Mouse (Mus musculus): Measurements from ENCODE around the gene Lrp6. TPM values are rescaled to one million over a fixed set of nuclear protein-coding genes. Genes with fewer than 3 reads are reported as not detected.
A peak's percentile ranks its signal among the peaks of the same experiment; 100 is the strongest.

Gene Lrp6
- polyA plus RNA-seq, 1 experiment: 5.0 TPM

- H3K9me3 ChIP-seq: no peaks in the 10 kb centered on the region
- TF ChIP-seq FLI1 (IDR thresholded peaks at IDR 0.05; ENCODE audit: low read length): no peak
- TF ChIP-seq GATA1 (IDR thresholded peaks at IDR 0.05; ENCODE audit: borderline replicate concordance, low read length): no peak
- peaks cover 33% of the 10 kb centered on the region for H3K4me1 ChIP-seq
- H3K4me3 ChIP-seq (replicated peaks): no peak overlapping the region
- H3K36me3 ChIP-seq (replicated peaks; ENCODE audit: low read length): peaks cover 27% of the 10 kb centered on the region
- no peaks in the 10 kb centered on the region for H3K27me3 ChIP-seq (replicated peaks)
Observed at GRCm38 (mm10) chr6:134539459-134539858, 27.3 kb downstream of the Lrp6 start.

- Histone ChIP-seq H3K4me1 (peaks cover 28% of the 10 kb centered on the region), H3K4me3 (replicated peaks) (peak overlapping the region; percentile 62), H3K27me3 (replicated peaks) (no peaks in the 10 kb centered on the region), H3K36me3 (replicated peaks; ENCODE audit: low read length) (peaks cover 27% of the 10 kb centered on the region), H3K9me3 (no peaks in the 10 kb centered on the region)
- no peak for TF ChIP-seq FLI1 (IDR thresholded peaks at IDR 0.05; ENCODE audit: low read length)
- TF ChIP-seq GATA1 (IDR thresholded peaks at IDR 0.05; ENCODE audit: borderline replicate concordance, low read length): no peak
Observed at GRCm38 (mm10) chr6:134538805-134539204, 28.0 kb downstream of the Lrp6 start.

GRCm38 (mm10) chr6:134537461-134538117, 29.2 kb downstream of the Lrp6 start:
- no peaks in the 10 kb centered on the region for H3K9me3 ChIP-seq
- no peak for TF ChIP-seq GATA1 (IDR thresholded peaks at IDR 0.05; ENCODE audit: borderline replicate concordance, low read length)
- no peak for TF ChIP-seq FLI1 (IDR thresholded peaks at IDR 0.05; ENCODE audit: low read length)
- no peaks in the 10 kb centered on the region for H3K27me3 ChIP-seq (replicated peaks)
- H3K36me3 ChIP-seq (replicated peaks; ENCODE audit: low read length): peaks cover 30% of the 10 kb centered on the region
- no peak overlapping the region for H3K4me3 ChIP-seq (replicated peaks)
- peaks cover 22% of the 10 kb centered on the region for H3K4me1 ChIP-seq

GRCm38 (mm10) chr6:134535169-134535568, 31.6 kb downstream of the Lrp6 start:
- no peak overlapping the region for H3K4me3 ChIP-seq (replicated peaks)
- H3K9me3 ChIP-seq: no peaks in the 10 kb centered on the region
- H3K4me1 ChIP-seq: peaks cover 28% of the 10 kb centered on the region
- no peaks in the 10 kb centered on the region for H3K27me3 ChIP-seq (replicated peaks)
- peaks cover 22% of the 10 kb centered on the region for H3K36me3 ChIP-seq (replicated peaks; ENCODE audit: low read length)
- TF ChIP-seq FLI1 (IDR thresholded peaks at IDR 0.05; ENCODE audit: low read length) (no peak), GATA1 (IDR thresholded peaks at IDR 0.05; ENCODE audit: borderline replicate concordance, low read length) (no peak)

GRCm38 (mm10) chr6:134533021-134533420, 33.7 kb downstream of the Lrp6 start:
- Histone ChIP-seq H3K4me1 (peaks cover 24% of the 10 kb centered on the region; the same call in 1 of the 2 replicates), H3K27me3 (replicated peaks) (no peaks in the 10 kb centered on the region), H3K36me3 (replicated peaks; ENCODE audit: low read length) (peaks cover 21% of the 10 kb centered on the region), H3K9me3 (no peaks in the 10 kb centered on the region), H3K4me3 (replicated peaks) (no peak overlapping the region)
- TF ChIP-seq GATA1 (IDR thresholded peaks at IDR 0.05; ENCODE audit: borderline replicate concordance, low read length) (no peak), FLI1 (IDR thresholded peaks at IDR 0.05; ENCODE audit: low read length) (no peak)

GRCm38 (mm10) chr6:134531950-134532349, 34.8 kb downstream of the Lrp6 start:
- Histone ChIP-seq H3K4me1 (peaks cover 31% of the 10 kb centered on the region), H3K9me3 (no peaks in the 10 kb centered on the region), H3K27me3 (replicated peaks) (no peaks in the 10 kb centered on the region), H3K36me3 (replicated peaks; ENCODE audit: low read length) (peaks cover 19% of the 10 kb centered on the region), H3K4me3 (replicated peaks) (no peak overlapping the region)
- TF ChIP-seq FLI1 (IDR thresholded peaks at IDR 0.05; ENCODE audit: low read length) (no peak), GATA1 (IDR thresholded peaks at IDR 0.05; ENCODE audit: borderline replicate concordance, low read length) (no peak)

- peaks cover 14% of the 10 kb centered on the region for H3K36me3 ChIP-seq (replicated peaks; ENCODE audit: low read length)
- no peaks in the 10 kb centered on the region for H3K27me3 ChIP-seq (replicated peaks)
- no peak overlapping the region for H3K4me3 ChIP-seq (replicated peaks)
- TF ChIP-seq FLI1 (IDR thresholded peaks at IDR 0.05; ENCODE audit: low read length) (no peak), GATA1 (IDR thresholded peaks at IDR 0.05; ENCODE audit: borderline replicate concordance, low read length) (no peak)
- H3K9me3 ChIP-seq: no peaks in the 10 kb centered on the region
- H3K4me1 ChIP-seq: peaks cover 47% of the 10 kb centered on the region
Observed at GRCm38 (mm10) chr6:134529340-134529739, 37.4 kb downstream of the Lrp6 start.

- Histone ChIP-seq H3K9me3 (no peaks in the 10 kb centered on the region), H3K27me3 (replicated peaks) (no peaks in the 10 kb centered on the region), H3K36me3 (replicated peaks; ENCODE audit: low read length) (peaks cover 14% of the 10 kb centered on the region), H3K4me1 (peaks cover 47% of the 10 kb centered on the region), H3K4me3 (replicated peaks) (no peak overlapping the region)
- TF ChIP-seq FLI1 (IDR thresholded peaks at IDR 0.05; ENCODE audit: low read length) (no peak), GATA1 (IDR thresholded peaks at IDR 0.05; ENCODE audit: borderline replicate concordance, low read length) (no peak)
Observed at GRCm38 (mm10) chr6:134528396-134528795, 38.4 kb downstream of the Lrp6 start.

GRCm38 (mm10) chr6:134527596-134528128, 39.1 kb downstream of the Lrp6 start:
- Histone ChIP-seq H3K36me3 (replicated peaks; ENCODE audit: low read length) (peaks cover 11% of the 10 kb centered on the region), H3K27me3 (replicated peaks) (no peaks in the 10 kb centered on the region), H3K9me3 (no peaks in the 10 kb centered on the region), H3K4me1 (peaks cover 44% of the 10 kb centered on the region), H3K4me3 (replicated peaks) (no peak overlapping the region)
- TF ChIP-seq FLI1 (IDR thresholded peaks at IDR 0.05; ENCODE audit: low read length) (no peak), GATA1 (IDR thresholded peaks at IDR 0.05; ENCODE audit: borderline replicate concordance, low read length) (no peak)

- H3K36me3 ChIP-seq (replicated peaks; ENCODE audit: low read length): peaks cover 11% of the 10 kb centered on the region
- TF ChIP-seq FLI1 (IDR thresholded peaks at IDR 0.05; ENCODE audit: low read length) (no peak), GATA1 (IDR thresholded peaks at IDR 0.05; ENCODE audit: borderline replicate concordance, low read length) (no peak)
- H3K4me3 ChIP-seq (replicated peaks): no peak overlapping the region
Observed at GRCm38 (mm10) chr6:134526821-134527595, 39.8 kb downstream of the Lrp6 start.

More at GRCm38 (mm10) chr6:134526821-134527595, 39.8 kb downstream of the Lrp6 start:
- Histone ChIP-seq H3K27me3 (replicated peaks) (no peaks in the 10 kb centered on the region), H3K4me1 (peaks cover 40% of the 10 kb centered on the region), H3K9me3 (no peaks in the 10 kb centered on the region)

Data from megakaryocyte, embryonic 14.5 days (primary cell).